Mouse (Mus musculus) embryonic facial prominence, embryonic 10.5 days (tissue): ENCODE data around the gene Ovca2. TPM values are rescaled to one million over a fixed set of nuclear protein-coding genes. Genes with fewer than 3 reads are reported as not detected.

Experiments used
- microRNA counts: library from miRNA; unstranded; fragments of <30 nt; microRNA quantifications from one replicate; lab custom pipeline; 2017
- microRNA-seq: library from miRNA; unstranded; fragments of <30 nt; microRNA quantifications from one replicate; pipeline ENCODE4, GENCODE M21; 2017
- polyA plus RNA-seq: library from polyadenylated mRNA; unstranded; fragments of >200 nt; fragmentation: Nextera tagmentation; extraction: Ambion mirVana; gene quantifications from 2 replicates; pipeline ENCODE4 v1.2.1, GENCODE M21; 2016

The Ovca2 gene
- polyA plus RNA-seq, 1 experiment from 2014 or later = 35.4 TPM

MicroRNAs encoded within 50 kb of the gene (microRNA counts, 519-probe panel; counts per million panel counts)
- microRNA mmu-miR-132 (lab: Ali Mortazavi, UCI) (2,366 counts per million, percentile 64 among the panel's probes with 10 or more counts), microRNA mmu-miR-212 (lab: Ali Mortazavi, UCI) (188 counts per million, percentile 57 among the panel's probes with 10 or more counts)

Small RNAs within 50 kb of the gene (microRNA-seq; reads per million reads assigned to microRNA genes)
- gene Mir132 (63.1 reads per million, percentile 44 among the genes with 10 or more reads in this experiment), gene Mir212 (7.6 reads per million, percentile 18 among the genes with 10 or more reads in this experiment)

Other genes starting within 250 kb of the Ovca2 start
- 0.23 and 1.3 TPM in 2 replicates for gene Hic1, start 9.3 kb downstream of the Ovca2 start, polyA plus RNA-seq
- 24.9 and 29.2 TPM in 2 replicates for gene Dph1, start 12.4 kb upstream of the Ovca2 start, polyA plus RNA-seq
- gene Rtn4rl1, start 14.9 kb upstream of the Ovca2 start, polyA plus RNA-seq = 1.5 and 2.1 TPM in 2 replicates
- 192 and 201 TPM in 2 replicates for gene Rpa1, start 169.5 kb upstream of the Ovca2 start, polyA plus RNA-seq
- gene Smyd4, start 169.6 kb upstream of the Ovca2 start, polyA plus RNA-seq = 18.2 TPM in 2 replicates
- 211 and 216 TPM in 2 replicates for gene Serpinf1, start 243.9 kb upstream of the Ovca2 start, polyA plus RNA-seq